ENCODE assay signal across 8 mouse cellular contexts in the genomic region with DNA sequence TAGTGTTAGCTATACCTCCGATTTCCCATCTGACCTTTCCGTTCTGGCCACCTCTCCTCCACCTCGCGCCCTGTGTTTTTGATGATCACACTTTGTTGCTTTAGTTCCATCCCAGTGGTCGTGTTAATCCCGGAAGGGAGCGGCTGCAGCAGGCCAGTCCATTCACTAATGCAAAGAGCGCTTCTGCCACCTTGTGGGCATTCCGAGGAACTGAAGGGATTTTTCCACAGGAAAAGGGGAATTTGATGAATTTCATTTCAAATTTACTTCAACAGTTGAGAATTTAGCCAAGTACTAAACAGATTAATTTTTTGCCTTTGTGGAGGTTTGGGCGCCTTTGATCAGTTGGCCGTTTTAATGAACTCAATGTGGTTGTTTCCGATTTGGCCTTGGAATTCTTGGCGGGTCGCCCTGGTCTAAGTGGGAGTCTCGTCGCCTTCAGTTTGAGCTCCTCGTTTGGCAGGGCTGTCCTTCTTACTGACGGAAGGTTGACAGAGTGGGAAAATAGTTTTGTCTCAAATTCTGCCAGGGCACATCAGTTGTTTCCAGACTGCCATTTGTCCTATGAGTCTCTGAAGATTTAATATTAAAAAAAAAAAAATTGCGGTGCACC.
DNase-seq lines count a peak whose midpoint lies in the region; ATAC-seq and TF ChIP-seq lines count a peak whose summit lies in the region.

No protein-coding gene starts in this region.

- WGBS in intestine, postnatal 0 days: 17% methylated on average over 19 of the region's 19 CpGs
- WGBS in midbrain, embryonic 11.5 days: 26% methylated on average over 19 of the region's 19 CpGs
- WGBS in stomach, embryonic 14.5 days: 18% methylated on average over 19 of the region's 19 CpGs

- no peaks in the 10 kb centered on the region for H3K9me3 ChIP-seq in intestine, postnatal 0 days (ENCODE audit: control insufficient read depth)
- H3K9me3 ChIP-seq in midbrain, embryonic 11.5 days (ENCODE audit: control insufficient read depth, low read length): no peaks in the 10 kb centered on the region
- no peaks in the 10 kb centered on the region for H3K9me3 ChIP-seq in stomach, embryonic 14.5 days (ENCODE audit: control insufficient read depth, low read depth, low read length)

- H3K9ac ChIP-seq in intestine, postnatal 0 days (ENCODE audit: low read depth, low read length): no peak overlapping the region
- peak overlapping the region; percentile 38; the same call in 1 of the 2 replicates for H3K9ac ChIP-seq in midbrain, embryonic 11.5 days (ENCODE audit: low read length)
- H3K9ac ChIP-seq in stomach, embryonic 14.5 days (replicated peaks; ENCODE audit: low read depth, low read length): no peak overlapping the region

- ATAC-seq in granulocyte monocyte progenitor cell, adult 5-6 weeks (replicated peaks; ENCODE audit: poor library complexity, severe bottlenecking): peak; percentile 78
- no peak for ATAC-seq in intestine, postnatal 0 days
- peak; percentile 92 for ATAC-seq in midbrain, embryonic 11.5 days (ENCODE audit: low FRiP score)
- peak; percentile 77; the same call in 1 of the 2 replicates for ATAC-seq in stomach, embryonic 14.5 days (ENCODE audit: insufficient number of reproducible peaks, insufficient read depth, low FRiP score, low read depth)

- TF ChIP-seq CTCF in intestine, postnatal 0 days (IDR thresholded peaks at IDR 0.05; ENCODE audit: low read depth): peak; percentile 97

- no peak overlapping the region for H3K4me3 ChIP-seq in intestine, postnatal 0 days (ENCODE audit: low read depth, low read length)
- H3K4me3 ChIP-seq in midbrain, embryonic 11.5 days (ENCODE audit: low read depth, low read length): no peak overlapping the region
- H3K4me3 ChIP-seq in stomach, embryonic 14.5 days (ENCODE audit: low read depth, low read length): no peak overlapping the region; the same call in 1 of the 2 replicates

- H3K4me1 ChIP-seq in intestine, postnatal 0 days (replicated peaks; ENCODE audit: control insufficient read depth, insufficient read depth, low read length): no peaks in the 10 kb centered on the region
- H3K4me1 ChIP-seq in midbrain, embryonic 11.5 days (ENCODE audit: control insufficient read depth, insufficient read depth, low read length): no peaks in the 10 kb centered on the region
- H3K4me1 ChIP-seq in stomach, embryonic 14.5 days (ENCODE audit: control insufficient read depth, insufficient read depth, low read length): peaks cover 3% of the 10 kb centered on the region; the same call in 1 of the 2 replicates

- intact Hi-C loops in left cerebral cortex, postnatal 36 days (cut with DNase I): loop anchor here (2.0 to 10.0 kb wide), 2 partner anchors 218 to 350 kb away; no protein-coding TSS in a partner anchor

- 0 out of 2 replicates have a peak overlapping the region, but pooled peaks have one; percentile 33 for H3K4me2 ChIP-seq in intestine, postnatal 0 days (replicated peaks; ENCODE audit: low read depth)
- peak overlapping the region; percentile 34; the same call in 1 of the 2 replicates for H3K4me2 ChIP-seq in midbrain, embryonic 11.5 days
- peak overlapping the region; percentile 37 for H3K4me2 ChIP-seq in stomach, embryonic 14.5 days (replicated peaks; ENCODE audit: low read depth, low read length)

- peak; percentile 40 for DNase-seq in ovary, adult 18-20 months (ENCODE audit: low spot score)
- DNase-seq in ovary, postnatal 10 days (ENCODE audit: low spot score): no peak
- peak; percentile 85 for DNase-seq in embryo, embryonic 11 days
- DNase-seq in left cerebral cortex, postnatal 36 days (ENCODE audit: low spot score in 2 of 2): peak; percentile 43 to 54
- peak; percentile 97 for DNase-seq in midbrain, embryonic 11.5 days (ENCODE audit: low spot score, missing footprints)

- no peaks in the 10 kb centered on the region for H3K36me3 ChIP-seq in intestine, postnatal 0 days (ENCODE audit: control insufficient read depth, insufficient read depth)
- no peaks in the 10 kb centered on the region for H3K36me3 ChIP-seq in midbrain, embryonic 11.5 days (ENCODE audit: control insufficient read depth, insufficient read depth, low read length)
- no peaks in the 10 kb centered on the region for H3K36me3 ChIP-seq in stomach, embryonic 14.5 days (ENCODE audit: control insufficient read depth, insufficient read depth, low read length)

- no peaks in the 10 kb centered on the region for H3K27me3 ChIP-seq in intestine, postnatal 0 days (replicated peaks; ENCODE audit: control insufficient read depth, insufficient read depth, low read length)
- H3K27me3 ChIP-seq in midbrain, embryonic 11.5 days (ENCODE audit: control insufficient read depth, insufficient read depth, low read length): no peaks in the 10 kb centered on the region
- no peaks in the 10 kb centered on the region for H3K27me3 ChIP-seq in stomach, embryonic 14.5 days (ENCODE audit: control insufficient read depth, insufficient read depth, low read length)

- H3K27ac ChIP-seq in intestine, postnatal 0 days (ENCODE audit: low read depth, low read length): no peak overlapping the region
- H3K27ac ChIP-seq in midbrain, embryonic 11.5 days (ENCODE audit: low read depth, low read length): no peak overlapping the region
- no peak overlapping the region for H3K27ac ChIP-seq in stomach, embryonic 14.5 days (ENCODE audit: low read length)
